Mouse (Mus musculus) E14TG2a.4 (cell line): Measurements from ENCODE around the gene Usp38.
"Not testable (repeated sequence)": the region's sequence is repeated elsewhere in the genome, so short reads cannot be mapped to it uniquely, and the experiment has no call there.

Source experiments
- H3K27me3 ChIP-seq: 2 replicates; pipeline ENCODE4 v1.6.1; 2014; ENCODE audit warnings: low read length, control low read depth; ENCODE audit not compliant: insufficient read depth
- H3K36me3 ChIP-seq: 2 replicates; pipeline ENCODE4 v1.6.1; 2014; ENCODE audit warnings: low read length, control low read depth; ENCODE audit not compliant: insufficient read depth
- H3K4me1 ChIP-seq: replicated peaks from 2 replicates; pipeline ENCODE4 v1.6.1; 2014; ENCODE audit warnings: low read depth, low read length, control low read depth
- H3K4me3 ChIP-seq: replicated peaks from 2 replicates; pipeline ENCODE4 v1.5.1; 2014; ENCODE audit warnings: mild to moderate bottlenecking, low read length
- H3K9me3 ChIP-seq: 2 replicates; pipeline ENCODE4 v1.6.1; 2014; ENCODE audit warnings: low read length, control low read depth
- CTCF ChIP-seq: conservative IDR thresholded peaks from 2 replicates; pipeline ENCODE4 v1.5.1; 2014; ENCODE audit warnings: low read length
- NANOG ChIP-seq: IDR thresholded peaks from 2 replicates; pipeline ENCODE4 v1.6.1; 2014; ENCODE audit warnings: borderline replicate concordance, low read length, mixed read lengths
- POU5F1 ChIP-seq: IDR thresholded peaks from 2 replicates; pipeline ENCODE4 v1.6.1; 2014; ENCODE audit warnings: low read length, borderline replicate concordance

The Usp38 gene

GRCm38 (mm10) chr8:81014789-81015699, at the start of gene Usp38:
Gene Usp38 (minus strand): TSS chr8:81014928.
- peaks cover 39% of the 10 kb centered on the region for H3K4me1 ChIP-seq
- no peaks in the 10 kb centered on the region for H3K9me3 ChIP-seq

GRCm38 (mm10) chr8:81062566-81062965, 47.8 kb upstream of the Usp38 start:
- Histone ChIP-seq H3K27me3 (no peaks in the 10 kb centered on the region), H3K4me1 (no peaks in the 10 kb centered on the region), H3K36me3 (no peaks in the 10 kb centered on the region), H3K9me3 (no peaks in the 10 kb centered on the region), H3K4me3 (no peak overlapping the region)
- TF ChIP-seq CTCF (no peak), NANOG (no peak), POU5F1 (no peak)

More at GRCm38 (mm10) chr8:81014789-81015699, at the start of gene Usp38:
- Histone ChIP-seq H3K4me3 (peak within 1 kb of the TSS; percentile 100), H3K27me3 (no peaks in the 10 kb centered on the region), H3K36me3 (peaks cover 32% of the 10 kb centered on the region)
- no peak for TF ChIP-seq CTCF

DNA sequence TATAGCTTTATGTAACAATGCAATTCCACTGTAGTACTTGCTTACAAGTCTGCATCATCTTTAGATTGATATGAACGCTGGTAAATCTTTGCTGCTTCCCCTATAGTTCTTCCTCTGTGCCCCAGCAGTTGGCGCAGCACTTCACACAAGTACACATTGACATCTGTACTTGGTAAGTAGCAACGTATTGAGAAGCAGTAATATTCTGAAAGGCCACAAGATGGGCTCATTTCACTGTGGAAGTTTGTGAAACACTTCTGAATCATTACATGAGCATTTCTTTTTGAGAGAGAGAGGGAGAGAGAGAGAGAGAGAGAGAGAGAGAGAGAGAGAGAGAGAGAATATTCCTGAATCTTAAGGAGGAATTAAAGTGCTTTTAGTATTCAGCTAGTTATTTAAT, 47.2 kb upstream of the Usp38 start:
- Histone ChIP-seq H3K27me3 (no peaks in the 10 kb centered on the region), H3K36me3 (no peaks in the 10 kb centered on the region), H3K9me3 (no peaks in the 10 kb centered on the region), H3K4me3 (no peak overlapping the region), H3K4me1 (no peaks in the 10 kb centered on the region)
- TF ChIP-seq CTCF, result no peak
- no peak for TF ChIP-seq NANOG
- no peak for TF ChIP-seq POU5F1

- no peaks in the 10 kb centered on the region for H3K27me3 ChIP-seq
- no peak for TF ChIP-seq POU5F1
- no peak for TF ChIP-seq CTCF
- TF ChIP-seq NANOG, result no peak
These were observed 29.5 kb upstream of the Usp38 start for GRCm38 (mm10) chr8:81044201-81044600.

GRCm38 (mm10) chr8:81027991-81028390, 13.3 kb upstream of the Usp38 start:
- H3K4me1 ChIP-seq, result no peaks in the 10 kb centered on the region
- H3K36me3 ChIP-seq, result no peaks in the 10 kb centered on the region
- peaks cover 46% of the 10 kb centered on the region for H3K9me3 ChIP-seq
- H3K4me3 ChIP-seq, result no peak overlapping the region
- no peak for TF ChIP-seq POU5F1
- TF ChIP-seq NANOG, result no peak
- TF ChIP-seq CTCF, result no peak
- H3K27me3 ChIP-seq, result no peaks in the 10 kb centered on the region

More at GRCm38 (mm10) chr8:81044201-81044600, 29.5 kb upstream of the Usp38 start:
- Histone ChIP-seq H3K36me3 (no peaks in the 10 kb centered on the region), H3K4me3 (no peak overlapping the region), H3K9me3 (no peaks in the 10 kb centered on the region), H3K4me1 (no peaks in the 10 kb centered on the region)

- 0 out of 2 replicates have a peak overlapping the region, but pooled peaks have one; percentile 30 for H3K4me3 ChIP-seq
- not testable (repeated sequence) for H3K9me3 ChIP-seq, H3K27me3 ChIP-seq, H3K36me3 ChIP-seq
- peaks cover 33% of the 10 kb centered on the region for H3K4me1 ChIP-seq
These were observed 2.8 kb upstream of the Usp38 start for GRCm38 (mm10) chr8:81017548-81017947.

DNA sequence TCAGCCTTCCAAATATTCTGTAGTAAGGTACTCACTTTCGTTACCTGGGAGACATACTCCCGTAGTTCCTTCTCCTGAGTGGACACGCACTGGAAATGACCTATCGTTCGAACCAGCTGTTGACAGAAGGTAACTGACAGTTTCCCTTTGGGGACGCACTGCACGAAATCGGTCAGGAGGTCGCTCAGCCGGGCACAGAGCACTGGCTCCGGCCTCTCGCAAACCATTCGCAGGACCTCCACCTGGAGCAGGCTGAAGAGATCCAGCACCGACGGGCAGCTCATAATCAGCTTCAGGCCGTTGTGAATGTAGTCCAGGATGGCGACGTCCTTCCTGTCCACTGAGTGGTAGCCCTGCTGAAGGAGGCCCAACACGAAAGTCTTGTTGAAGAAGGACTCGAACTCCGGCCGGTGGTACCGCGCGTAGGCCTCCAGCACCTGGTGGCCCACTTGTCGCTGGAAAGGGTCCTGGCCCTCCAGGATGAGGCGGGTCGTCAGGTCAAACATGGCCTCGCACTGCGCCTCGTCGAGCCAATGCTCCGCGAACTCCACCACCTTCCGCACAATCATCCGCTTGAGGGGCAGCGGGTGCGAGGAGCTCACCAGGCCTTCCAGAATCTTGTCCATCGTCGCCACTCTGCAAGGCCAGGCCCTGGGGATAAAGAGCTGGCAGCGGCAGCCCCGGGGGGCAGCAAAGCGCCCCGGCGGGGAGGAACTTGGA, 757 bp downstream of the Usp38 start:
- H3K36me3 ChIP-seq, result peaks cover 38% of the 10 kb centered on the region
- H3K27me3 ChIP-seq, result no peaks in the 10 kb centered on the region
- TF ChIP-seq POU5F1 (no peak), NANOG (no peak), CTCF (no peak)
- peaks cover 39% of the 10 kb centered on the region for H3K4me1 ChIP-seq
- peak overlapping the region; percentile 100 for H3K4me3 ChIP-seq
- no peaks in the 10 kb centered on the region for H3K9me3 ChIP-seq

DNA sequence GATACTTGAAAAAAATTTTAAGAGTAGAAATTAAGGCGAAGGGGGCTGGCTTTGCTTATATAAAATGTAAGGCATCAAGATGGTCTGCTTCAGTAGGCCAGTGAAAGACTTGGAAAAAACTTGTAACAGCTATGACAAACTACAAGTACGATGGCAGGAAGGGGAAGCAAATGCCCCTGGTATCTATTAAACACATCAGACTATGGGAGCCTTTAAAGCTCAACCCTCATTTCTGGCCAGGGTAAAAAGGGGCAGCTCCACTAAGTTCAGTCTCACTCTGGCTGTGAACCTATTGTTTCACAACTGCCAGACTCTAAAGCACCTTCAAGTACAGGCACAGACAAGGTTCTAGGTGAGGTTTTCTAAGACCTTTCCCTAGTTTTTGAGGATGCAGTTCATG, 2.0 kb downstream of the Usp38 start:
- H3K4me1 ChIP-seq, result peaks cover 33% of the 10 kb centered on the region
- H3K36me3 ChIP-seq, result peaks cover 50% of the 10 kb centered on the region
- peak overlapping the region; percentile 27; the same call in 1 of the 2 replicates for H3K4me3 ChIP-seq
- H3K27me3 ChIP-seq, result no peaks in the 10 kb centered on the region
- no peak for TF ChIP-seq CTCF
- no peak for TF ChIP-seq NANOG
- no peak for TF ChIP-seq POU5F1
- H3K9me3 ChIP-seq, result no peaks in the 10 kb centered on the region
